Mouse (Mus musculus): Measurements from ENCODE around the gene Fam83c.
"Not testable (repeated sequence)": the region's sequence is repeated elsewhere in the genome, so short reads cannot be mapped to it uniquely, and the experiment has no call there.

Gene Fam83c

GRCm38 (mm10) chr2:155834732-155835131 lies at the start of gene Fam83c:
TSS of gene Fam83c (minus strand) at chr2:155834854.
- in situ Hi-C loops (cut with MboI, MseI) = no loop called here

- in situ Hi-C loops (cut with MboI, MseI) = no loop called here
Measured at GRCm38 (mm10) chr2:155882087-155882486, 47.4 kb upstream of the Fam83c start.

GRCm38 (mm10) chr2:155878964-155879876 lies 44.6 kb upstream of the Fam83c start:
- in situ Hi-C loops (cut with MboI, MseI) = no loop called here

GRCm38 (mm10) chr2:155873636-155874035 lies 39.0 kb upstream of the Fam83c start:
- in situ Hi-C loops (cut with MboI, MseI) = no loop called here

- in situ Hi-C loops (cut with MboI, MseI) = no loop called here
Measured at GRCm38 (mm10) chr2:155872930-155873507, 38.4 kb upstream of the Fam83c start.

GRCm38 (mm10) chr2:155872486-155872885 lies 37.8 kb upstream of the Fam83c start:
- in situ Hi-C loops (cut with MboI, MseI) = no loop called here

GRCm38 (mm10) chr2:155869772-155870171 lies 35.1 kb upstream of the Fam83c start:
- in situ Hi-C loops (cut with MboI, MseI) = no loop called here

GRCm38 (mm10) chr2:155868320-155868719 lies 33.7 kb upstream of the Fam83c start:
- in situ Hi-C loops (cut with MboI, MseI) = no loop called here

GRCm38 (mm10) chr2:155863301-155863867 lies 28.7 kb upstream of the Fam83c start:
- in situ Hi-C loops (cut with MboI, MseI) = no loop called here

- in situ Hi-C loops (cut with MboI, MseI) = no loop called here
Measured at GRCm38 (mm10) chr2:155862573-155863300, 28.1 kb upstream of the Fam83c start.

GRCm38 (mm10) chr2:155861581-155861980 lies 26.9 kb upstream of the Fam83c start:
- in situ Hi-C loops (cut with MboI, MseI) = no loop called here

- in situ Hi-C loops (cut with MboI, MseI) = no loop called here
Measured at GRCm38 (mm10) chr2:155860102-155860501, 25.4 kb upstream of the Fam83c start.

GRCm38 (mm10) chr2:155852536-155852935 lies 17.9 kb upstream of the Fam83c start:
- in situ Hi-C loops (cut with MboI, MseI) = loop anchor here (5.0 kb wide), 1 partner anchor 90 kb away; the partner anchor contains the start of gene Gm15557 (in 2 of the 2)

- in situ Hi-C loops (cut with MboI, MseI) = loop anchor here (5.0 kb wide), 1 partner anchor 92 kb away; the partner anchor contains the start of gene Gm15557 (in 2 of the 2)
Measured at GRCm38 (mm10) chr2:155850120-155850519, 15.5 kb upstream of the Fam83c start.

GRCm38 (mm10) chr2:155849464-155849863 lies 14.8 kb upstream of the Fam83c start:
- in situ Hi-C loops (cut with MboI, MseI) = no loop called here

GRCm38 (mm10) chr2:155848291-155848690 lies 13.6 kb upstream of the Fam83c start:
- in situ Hi-C loops (cut with MboI, MseI) = no loop called here

GRCm38 (mm10) chr2:155846930-155847329 lies 12.3 kb upstream of the Fam83c start:
- in situ Hi-C loops (cut with MboI, MseI) = no loop called here

- in situ Hi-C loops (cut with MboI, MseI) = no loop called here
Measured at GRCm38 (mm10) chr2:155838961-155839360, 4.3 kb upstream of the Fam83c start.

- in situ Hi-C loops (cut with MboI, MseI) = no loop called here
Measured at GRCm38 (mm10) chr2:155837961-155838360, 3.3 kb upstream of the Fam83c start.

- in situ Hi-C loops (cut with MboI, MseI) = not testable (repeated sequence)
Measured at GRCm38 (mm10) chr2:155832087-155832486, 2.6 kb downstream of the Fam83c start.

GRCm38 (mm10) chr2:155831302-155831701 lies 3.4 kb downstream of the Fam83c start:
- in situ Hi-C loops (cut with MboI, MseI) = no loop called here

- in situ Hi-C loops (cut with MboI, MseI) = no loop called here
Measured at GRCm38 (mm10) chr2:155830841-155831240, 3.8 kb downstream of the Fam83c start.
